Mouse (Mus musculus) spleen, adult 2 months (tissue): ENCODE measurements around the gene Plekha4. TPM values are rescaled to one million over a fixed set of nuclear protein-coding genes. Genes with fewer than 3 reads are reported as not detected.

Experiments
- DNase-seq, 2 experiments: peaks; one replicate each; pipeline versions ENCODE4 v3.0.0 to v3.0.0-alpha.2; 2012 to 2021; ENCODE audit warnings: low spot score in 2 of 2, low read depth in 1 of 2
- H3K27ac ChIP-seq: fragments of 200-500 bp; 2 replicates; pipeline ENCODE4 v1.5.1; 2012; ENCODE audit warnings: low read length, inconsistent platforms; ENCODE audit not compliant: insufficient read depth
- H3K27me3 ChIP-seq: fragments of 200-500 bp; 2 replicates; pipeline ENCODE4 v1.6.1; 2012; ENCODE audit warnings: mild to moderate bottlenecking, moderate library complexity, low read length, inconsistent platforms; ENCODE audit not compliant: control insufficient read depth, insufficient read depth
- H3K36me3 ChIP-seq: fragments of 200-500 bp; 2 replicates; pipeline ENCODE4 v1.6.1; 2012; ENCODE audit warnings: mild to moderate bottlenecking, low read length, inconsistent platforms; ENCODE audit not compliant: control insufficient read depth, insufficient read depth
- H3K4me1 ChIP-seq: fragments of 200-500 bp; 2 replicates; pipeline ENCODE4 v1.6.1; 2011; ENCODE audit warnings: inconsistent platforms; ENCODE audit not compliant: control insufficient read depth, insufficient read depth, insufficient read length
- H3K4me3 ChIP-seq: fragments of 200-500 bp; 2 replicates; pipeline ENCODE4 v1.5.1; 2011; ENCODE audit warnings: mild to moderate bottlenecking, inconsistent platforms; ENCODE audit not compliant: insufficient read depth, insufficient read length; ENCODE audit errors: extremely low read depth
- CTCF ChIP-seq: fragments of 200-500 bp; IDR thresholded peaks from 2 replicates; pipeline ENCODE4 v1.5.1; 2011; ENCODE audit warnings: mild to moderate bottlenecking, inconsistent platforms; ENCODE audit not compliant: insufficient read depth, insufficient read length, insufficient replicate concordance; ENCODE audit errors: extremely low read depth
- POLR2A ChIP-seq: fragments of 200-500 bp; IDR thresholded peaks from 2 replicates; pipeline ENCODE4 v1.6.1; 2011; ENCODE audit warnings: low read depth, low read length, inconsistent platforms
- whole genome bisulfite sequencing: fragments of 180-500 bp; shearing (Covaris S2); methylation state at CpG from one replicate; pipeline ENCODE4 v1.1.7; 2018; 5-methylcytosine and 5-hydroxymethylcytosine counted together
- polyA plus RNA-seq: library from polyadenylated mRNA; depleted of rRNA; stranded (reverse); fragments of >200 nt; gene quantifications from 2 replicates; pipeline ENCODE4 v1.2.3, GENCODE M21; 2012

Plekha4 gene
- polyA plus RNA-seq, 1 experiment = 6.5 TPM

- no peak for DNase-seq
- Histone ChIP-seq H3K36me3 (no peaks in the 10 kb centered on the region), H3K4me1 (no peaks in the 10 kb centered on the region), H3K27me3 (no peaks in the 10 kb centered on the region), H3K4me3 (no peak overlapping the region), H3K27ac (no peak overlapping the region)
- 85% methylated on average over 7 of the region's 7 CpGs for WGBS
- no peak for TF ChIP-seq CTCF
- no peak for TF ChIP-seq POLR2A
These were observed 40.0 kb upstream of the Plekha4 start for GRCm38 (mm10) chr7:45486158-45486557.

- no peaks in the 10 kb centered on the region for H3K27me3 ChIP-seq
- no peak within 1 kb of the TSS for H3K27ac ChIP-seq
- TF ChIP-seq POLR2A (no peak), CTCF (no peak)
- DNase-seq = no peak
- H3K4me3 ChIP-seq = no peak within 1 kb of the TSS
- no peaks in the 10 kb centered on the region for H3K36me3 ChIP-seq
- WGBS = 88% methylated on average over 12 of the region's 12 CpGs
- no peaks in the 10 kb centered on the region for H3K4me1 ChIP-seq
These were observed 39.2 kb upstream of the Plekha4 start, which contains the start of gene Gm45808 for GRCm38 (mm10) chr7:45486761-45487415. TSS of gene Gm45808 (minus strand) at chr7:45486811.

GRCm38 (mm10) chr7:45487861-45488292 is 38.3 kb upstream of the Plekha4 start:
- Histone ChIP-seq H3K4me3 (no peak overlapping the region), H3K4me1 (no peaks in the 10 kb centered on the region), H3K27me3 (no peaks in the 10 kb centered on the region), H3K27ac (no peak overlapping the region), H3K36me3 (no peaks in the 10 kb centered on the region)
- DNase-seq = no peak
- 81% methylated on average over 11 of the region's 11 CpGs for WGBS
- TF ChIP-seq CTCF = no peak
- TF ChIP-seq POLR2A = no peak

GRCm38 (mm10) chr7:45488293-45489204 is 37.6 kb upstream of the Plekha4 start, which contains the start of gene Dhdh:
TSS of gene Dhdh (minus strand) at chr7:45488805.
- DNase-seq = peak in 1 of 2 experiments; percentile 47
- WGBS = 15% methylated on average over 38 of the region's 38 CpGs
- Histone ChIP-seq H3K27ac (0 out of 2 replicates have a peak within 1 kb of the TSS, but pooled peaks have one; percentile 2), H3K27me3 (no peaks in the 10 kb centered on the region), H3K36me3 (peaks cover under 1% of the 10 kb centered on the region; the same call in 1 of the 2 replicates), H3K4me1 (no peaks in the 10 kb centered on the region), H3K4me3 (peak within 1 kb of the TSS; percentile 68)
- TF ChIP-seq CTCF = no peak
- TF ChIP-seq POLR2A = no peak; the same call in 1 of the 2 replicates

- TF ChIP-seq POLR2A (no peak), CTCF (no peak)
- Histone ChIP-seq H3K4me1 (no peaks in the 10 kb centered on the region), H3K27me3 (no peaks in the 10 kb centered on the region), H3K4me3 (no peak overlapping the region), H3K36me3 (peaks cover 4% of the 10 kb centered on the region), H3K27ac (no peak overlapping the region)
- WGBS = 81% methylated on average over 7 of the region's 7 CpGs
- no peak for DNase-seq
These were observed 36.6 kb upstream of the Plekha4 start for GRCm38 (mm10) chr7:45489578-45489977.

GRCm38 (mm10) chr7:45490822-45491221 is 35.3 kb upstream of the Plekha4 start:
- no peak overlapping the region for H3K4me3 ChIP-seq
- peaks cover 12% of the 10 kb centered on the region for H3K36me3 ChIP-seq
- DNase-seq = no peak
- WGBS = 71% methylated on average over 9 of the region's 9 CpGs
- no peak for TF ChIP-seq POLR2A
- TF ChIP-seq CTCF = no peak
- no peak overlapping the region for H3K27ac ChIP-seq
- no peaks in the 10 kb centered on the region for H3K4me1 ChIP-seq
- H3K27me3 ChIP-seq = no peaks in the 10 kb centered on the region
